Mouse (Mus musculus) gastrocnemius, adult 18-20 months (tissue): Measurements from ENCODE around the gene Rnf130. TPM values are rescaled to one million over a fixed set of nuclear protein-coding genes. Genes with fewer than 3 reads are reported as not detected.
A peak's percentile ranks its signal among the peaks of the same experiment; 100 is the strongest.

Experiments
- DNase-seq: peaks from one replicate; pipeline ENCODE4 v3.0.0; 2021; ENCODE audit warnings: low spot score
- long read RNA-seq, 2 experiments: library from polyadenylated mRNA; stranded (forward); transcript quantifications; one replicate each; pipeline ENCODE4 v2.0.0; 2021
- total RNA-seq, 2 experiments: library from RNA; stranded (reverse); gene quantifications; 2 replicates each; pipeline ENCODE4 v1.2.3; 2021

Gene Rnf130
- 10 to 100 TPM; 47.8 to 53.2 TPM for total RNA-seq
- long read RNA-seq, experiment 1, transcript Rnf130-202 (9 exons, 1,502 nt): major isoform, 40 of 63 reads
- long read RNA-seq, experiment 1, partial matches to known transcripts: 1 of 63 reads
- long read RNA-seq, experiment 1, other reads (novel, unspliced or antisense): 19 of 63 reads
- long read RNA-seq, experiment 2, transcript Rnf130-202 (9 exons, 1,502 nt): major isoform, 52 of 69 reads
- long read RNA-seq, experiment 2, partial matches to known transcripts: 2 of 69 reads
- long read RNA-seq, experiment 2, other reads (novel, unspliced or antisense): 13 of 69 reads

- DNase-seq: peak; percentile 94
Measured at GRCm38 (mm10) chr11:50024833-50025720, at the start of gene Rnf130. Gene Rnf130 (plus strand): TSS chr11:50025346.

- DNase-seq: no peak
Measured at GRCm38 (mm10) chr11:49977963-49978568, 47.1 kb upstream of the Rnf130 start.

DNA sequence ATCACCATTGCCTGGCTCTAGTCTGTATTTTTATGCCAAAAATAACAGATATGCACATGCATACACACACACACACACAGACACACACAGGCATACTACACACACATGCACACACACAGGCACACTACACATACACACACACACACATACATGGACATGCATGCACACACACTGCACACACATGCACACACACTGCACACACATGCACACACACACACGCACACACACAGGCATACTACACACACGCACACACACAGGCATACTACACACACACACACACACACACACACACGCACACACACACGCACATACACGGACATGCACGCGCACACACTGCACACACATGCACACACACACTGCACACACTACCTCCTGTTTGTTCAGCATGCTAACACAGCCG is 46.2 kb upstream of the Rnf130 start:
- no peak for DNase-seq

- no peak for DNase-seq
Measured at GRCm38 (mm10) chr11:49980681-49981235, 44.4 kb upstream of the Rnf130 start.

DNA sequence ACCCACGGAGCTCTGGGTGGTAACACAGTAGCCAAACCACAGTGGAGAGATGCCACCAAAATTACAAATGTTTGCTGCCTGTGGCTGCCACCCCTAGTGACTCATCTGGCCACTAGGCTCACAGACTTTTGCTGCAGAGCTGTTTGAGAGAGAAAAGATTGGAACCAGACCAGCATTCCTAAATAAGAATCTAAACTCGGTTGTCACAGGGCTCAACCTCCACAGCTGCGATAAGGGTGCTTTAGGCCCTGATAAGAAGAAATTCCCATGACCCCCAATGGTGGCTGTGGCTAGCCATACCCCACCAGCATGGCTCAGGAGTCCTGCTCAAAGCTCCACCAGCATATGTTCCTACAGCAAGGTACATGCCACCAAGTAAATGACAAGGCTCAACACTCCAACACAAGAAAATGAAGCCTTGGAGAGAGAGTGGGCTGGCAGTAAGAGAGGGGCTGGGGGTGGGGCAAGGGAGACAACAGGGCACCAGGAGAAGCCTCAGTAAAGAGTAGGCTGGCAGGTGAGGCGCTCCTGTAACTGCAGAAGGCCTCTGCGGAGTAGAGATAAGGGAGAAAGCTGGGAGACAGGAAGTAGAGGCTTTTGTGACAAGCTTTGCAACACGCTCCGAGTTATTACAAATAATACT is 43.7 kb upstream of the Rnf130 start:
- no peak for DNase-seq

GRCm38 (mm10) chr11:49982094-49982493 is 43.1 kb upstream of the Rnf130 start:
- no peak for DNase-seq

GRCm38 (mm10) chr11:49982881-49983280 is 42.3 kb upstream of the Rnf130 start:
- DNase-seq: no peak

DNA sequence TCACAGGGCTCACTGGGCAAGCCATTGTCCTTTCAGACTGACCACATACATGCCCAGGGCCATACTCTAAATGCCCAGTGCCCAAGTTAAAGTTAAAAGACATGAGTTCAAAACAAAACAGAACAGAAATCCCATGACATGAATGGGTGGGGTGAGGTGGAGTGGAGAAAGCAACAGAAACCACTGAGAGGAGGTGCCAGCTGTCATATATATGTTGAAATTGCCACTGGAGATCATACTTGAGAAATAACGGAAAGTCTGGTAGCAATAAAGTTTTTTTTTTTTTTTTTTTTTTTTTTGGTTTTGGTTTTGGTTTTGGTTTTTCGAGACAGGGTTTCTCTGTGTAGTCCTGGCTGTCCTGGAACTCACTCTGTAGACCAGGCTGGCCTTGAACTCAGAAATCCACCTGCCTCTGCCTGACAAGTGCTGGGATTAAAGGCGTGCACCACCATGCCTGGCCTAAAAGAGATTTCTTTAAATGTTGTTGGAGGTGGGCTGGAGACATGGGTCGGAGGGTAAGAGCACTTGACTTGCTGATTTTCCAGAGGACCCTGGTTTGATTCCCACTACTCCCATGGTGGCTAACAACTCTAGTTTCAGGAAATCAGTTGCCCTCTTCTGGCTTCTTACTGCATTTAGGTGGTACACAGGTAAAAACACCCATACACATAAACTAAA is 41.1 kb upstream of the Rnf130 start:
- no peak for DNase-seq

GRCm38 (mm10) chr11:49985009-49985408 is 40.1 kb upstream of the Rnf130 start:
- DNase-seq: no peak

GRCm38 (mm10) chr11:49986277-49987036 is 38.7 kb upstream of the Rnf130 start:
- DNase-seq: peak; percentile 32

- DNase-seq: no peak
Measured at GRCm38 (mm10) chr11:49994536-49994935, 30.6 kb upstream of the Rnf130 start.

DNA sequence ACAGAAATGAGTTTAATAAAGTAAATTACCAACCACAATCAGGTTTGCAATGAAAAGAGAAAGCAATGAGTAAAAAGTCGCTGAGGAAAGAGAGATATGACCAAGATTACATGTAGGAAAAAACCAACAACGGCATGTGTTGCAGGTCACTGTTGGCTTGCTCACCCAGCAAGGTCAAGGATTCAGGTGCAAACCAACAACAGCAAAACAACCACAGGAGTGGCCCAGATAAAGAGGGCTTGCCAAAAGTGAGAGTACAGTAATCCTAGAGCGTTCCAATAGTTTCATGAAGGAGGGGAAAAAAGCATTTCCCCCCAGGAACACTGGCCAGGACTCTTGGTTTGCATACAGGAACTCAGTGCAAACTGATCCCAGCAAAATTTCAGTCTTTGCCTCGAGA is 28.7 kb upstream of the Rnf130 start:
- no peak for DNase-seq

- DNase-seq: no peak
Measured at GRCm38 (mm10) chr11:49997321-49997720, 27.8 kb upstream of the Rnf130 start.

- DNase-seq: no peak
Measured at GRCm38 (mm10) chr11:50002853-50003252, 22.3 kb upstream of the Rnf130 start.

DNA sequence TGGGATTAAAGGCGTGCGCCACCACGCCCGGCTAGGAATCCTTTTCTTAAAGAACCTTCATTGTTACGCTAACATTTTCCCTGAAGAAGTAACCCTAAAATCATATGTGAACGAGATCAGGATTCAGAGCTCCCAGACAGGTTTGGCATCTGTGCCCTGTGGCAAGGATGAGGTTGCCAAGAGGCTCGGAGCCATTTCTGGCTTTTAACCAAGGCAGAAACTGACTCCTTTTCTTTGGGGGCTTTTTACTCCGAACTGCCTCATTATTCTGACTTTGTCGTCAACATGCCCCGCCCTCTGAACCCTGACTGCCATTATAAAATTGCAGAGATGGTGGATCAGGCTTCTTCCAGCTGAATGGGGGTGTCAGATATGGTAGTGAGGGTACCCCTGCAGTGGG is 17.4 kb upstream of the Rnf130 start:
- no peak for DNase-seq

DNA sequence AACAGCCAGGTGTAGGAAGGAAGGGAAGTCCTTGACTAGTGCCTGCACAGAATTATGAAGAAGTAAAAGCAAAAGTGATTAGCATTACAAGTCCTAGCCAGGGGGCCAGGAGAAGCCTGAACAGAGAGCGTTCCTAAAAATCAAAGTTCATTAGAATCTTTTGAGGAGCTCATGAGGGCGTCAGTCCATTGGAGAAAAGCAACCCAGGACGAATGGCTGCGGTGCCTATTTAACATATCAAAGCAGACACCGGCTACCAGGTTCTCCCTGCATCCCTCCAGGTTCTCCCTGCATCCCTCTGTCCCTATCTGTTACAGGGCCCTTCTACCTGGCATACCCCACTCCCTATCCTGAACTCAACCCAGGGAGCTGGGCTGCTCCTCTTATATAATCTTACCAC is 16.9 kb upstream of the Rnf130 start:
- no peak for DNase-seq

DNA sequence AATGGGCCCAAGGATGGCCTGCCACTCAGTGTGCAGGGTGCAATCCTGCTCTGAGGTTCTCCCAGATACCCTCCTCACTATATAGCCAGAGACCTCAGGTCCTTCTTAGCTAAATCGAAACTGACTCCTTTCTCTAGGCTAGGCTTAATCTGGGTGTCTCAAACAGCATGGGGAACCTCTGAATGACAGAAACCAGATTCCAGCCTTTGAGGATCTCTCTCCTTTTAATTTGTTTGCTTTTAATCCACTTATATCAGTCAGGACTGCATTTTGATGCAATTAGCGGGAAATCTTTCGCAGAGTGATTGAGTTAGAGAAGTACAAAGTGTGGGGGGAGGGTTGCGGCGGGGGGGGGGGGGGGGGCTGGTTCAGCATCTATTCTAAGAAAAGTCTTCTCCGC is 12.1 kb upstream of the Rnf130 start:
- no peak for DNase-seq

- no peak for DNase-seq
Measured at GRCm38 (mm10) chr11:50016503-50016902, 8.6 kb upstream of the Rnf130 start.

DNA sequence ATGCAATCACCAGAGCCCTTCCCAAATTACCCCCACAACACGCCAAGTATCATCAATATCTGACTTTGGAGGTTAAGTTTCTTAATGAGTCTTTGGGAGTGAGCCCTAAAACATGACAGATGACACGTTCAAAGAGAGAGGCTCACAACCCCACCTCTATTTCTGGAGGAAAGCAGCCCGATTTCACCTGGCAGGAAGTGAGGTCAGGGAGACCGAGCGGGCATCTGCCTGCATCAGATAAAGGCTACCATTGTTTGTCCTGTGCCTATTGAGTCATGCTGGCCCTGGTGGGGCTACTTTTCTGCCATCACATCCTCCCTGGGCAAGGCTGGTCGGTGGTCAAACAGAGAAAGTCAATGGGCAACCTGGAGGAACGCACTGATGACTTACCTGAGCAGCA is 7.6 kb upstream of the Rnf130 start:
- DNase-seq: no peak

- no peak for DNase-seq
Measured at GRCm38 (mm10) chr11:50018848-50019247, 6.3 kb upstream of the Rnf130 start.
